10 mouse cellular contexts compared by ENCODE assay signal in genomic region chr19:47526239-47526986, GRCm38 (mm10). TPM values are rescaled to one million over a fixed set of nuclear protein-coding genes. Genes with fewer than 3 reads are reported as not detected.
DNase-seq lines count a peak whose midpoint lies in the region; ATAC-seq lines count a peak whose summit lies in the region.
"Had no signal": no experiment of that assay in that cellular context is flagged by ENCODE, and none has a peak within 500 bp of the region (broad histone marks: within the 10 kb centered on the region; RNA-seq: fewer than 3 reads in every experiment).

No protein-coding gene starts in this region.

- H3K4me3 ChIP-seq in heart, embryonic 10.5 days, result no peak overlapping the region
- no peak overlapping the region for H3K4me3 ChIP-seq in forebrain, embryonic 13.5 days
- H3K4me3 ChIP-seq: forebrain, embryonic 15.5 days had no signal

- no peak overlapping the region for H3K4me2 ChIP-seq in forebrain, embryonic 13.5 days
- H3K4me2 ChIP-seq: forebrain, embryonic 15.5 days; lung, embryonic 14.5 days had no signal

- peak overlapping the region; percentile 32; the same call in 1 of the 2 replicates for H3K27ac ChIP-seq in heart, embryonic 10.5 days
- no peak overlapping the region for H3K27ac ChIP-seq in forebrain, embryonic 13.5 days
- H3K27ac ChIP-seq: forebrain, embryonic 15.5 days had no signal

- H3K4me1 ChIP-seq in heart, embryonic 10.5 days, result peaks cover 5% of the 10 kb centered on the region; the same call in 1 of the 2 replicates
- no peaks in the 10 kb centered on the region for H3K4me1 ChIP-seq in forebrain, embryonic 13.5 days
- H3K4me1 ChIP-seq: forebrain, embryonic 15.5 days had no signal

- no peak overlapping the region for H3K9ac ChIP-seq in forebrain, embryonic 13.5 days
- H3K9ac ChIP-seq: forebrain, embryonic 15.5 days; lung, embryonic 14.5 days had no signal

- peak; percentile 39 for ATAC-seq in CD4-positive, CD25-positive, alpha-beta regulatory T cell, adult 4 months
- ATAC-seq in neutrophil, adult 5-6 weeks (ENCODE audit: extremely low read depth, insufficient number of reproducible peaks, low FRiP score, poor library complexity, severe bottlenecking), result peak; percentile 38; the same call in 1 of the 2 replicates
- ATAC-seq in forebrain, embryonic 13.5 days, result no peak
- ATAC-seq: forebrain, embryonic 15.5 days had no signal

- whole genome bisulfite sequencing in heart, embryonic 10.5 days, result 68% methylated on average over 21 of the region's 21 CpGs
- WGBS in forebrain, embryonic 13.5 days, result 85% methylated on average over 21 of the region's 21 CpGs

- peak; percentile 53 for DNase-seq in kidney, adult 11 months
- DNase-seq in kidney, postnatal 10 days, result no peak
- no peak for DNase-seq in heart, embryonic 10.5 days (ENCODE audit: low spot score)
- no peak for DNase-seq in adrenal gland, adult 8-10 months
- no peak for DNase-seq in urinary bladder, adult 18-20 months (ENCODE audit: low spot score in 2 of 2)
- DNase-seq: lung, embryonic 14.5 days had no signal

- no peaks in the 10 kb centered on the region for H3K9me3 ChIP-seq in heart, embryonic 10.5 days
- no peaks in the 10 kb centered on the region for H3K9me3 ChIP-seq in forebrain, embryonic 13.5 days (replicated peaks)
- H3K9me3 ChIP-seq: forebrain, embryonic 15.5 days had no signal

- H3K27me3 ChIP-seq in heart, embryonic 10.5 days (ENCODE audit: insufficient read depth, poor library complexity, severe bottlenecking), result no peaks in the 10 kb centered on the region
- no peaks in the 10 kb centered on the region for H3K27me3 ChIP-seq in forebrain, embryonic 13.5 days
- H3K27me3 ChIP-seq: forebrain, embryonic 15.5 days had no signal

- H3K36me3 ChIP-seq in heart, embryonic 10.5 days, result peaks cover 70% of the 10 kb centered on the region
- peaks cover 54% of the 10 kb centered on the region for H3K36me3 ChIP-seq in forebrain, embryonic 13.5 days (ENCODE audit: poor library complexity, severe bottlenecking)

RNA-seq across cellular contexts. Expression of gene Stn1, which starts 10.9 kb away (rescaled TPM):
- polyA plus RNA-seq in CD4-positive, CD25-positive, alpha-beta regulatory T cell, adult 4 months (2017; shearing (Covaris generic)), result 10 to 100 TPM; 37.8 to 49.1 TPM
- polyA plus RNA-seq in heart, embryonic 10.5 days (2016; fragmentation: Nextera tagmentation; extraction: Ambion mirVana), result 42.2 and 53.8 TPM in 2 replicates
- total RNA-seq in neutrophil, adult 5-6 weeks (2017), result 25.0 and 26.6 TPM in 2 replicates
- 10 to 100 TPM; 10.3 to 15.5 (median 13.8) TPM for total RNA-seq in adrenal gland, adult 8-10 months (2022)
- 39.0 and 42.2 TPM in 2 replicates for polyA plus RNA-seq in forebrain, embryonic 13.5 days (2015; fragmentation: Nextera tagmentation; extraction: Ambion mirVana)

RNA-seq across cellular contexts. Expression of gene Slk, which starts 53.1 kb away (rescaled TPM):
- polyA plus RNA-seq in CD4-positive, CD25-positive, alpha-beta regulatory T cell, adult 4 months (2017; shearing (Covaris generic)), result 10 to 100 TPM; 16.1 to 17.8 TPM
- 7.8 and 10.1 TPM in 2 replicates for polyA plus RNA-seq in heart, embryonic 10.5 days (2016; fragmentation: Nextera tagmentation; extraction: Ambion mirVana)
- 165 and 167 TPM in 2 replicates for total RNA-seq in neutrophil, adult 5-6 weeks (2017)
- total RNA-seq in adrenal gland, adult 8-10 months (2022), result 10 to 100 TPM; 34.0 to 49.4 (median 39.6) TPM
- 7.8 and 9.1 TPM in 2 replicates for polyA plus RNA-seq in forebrain, embryonic 13.5 days (2015; fragmentation: Nextera tagmentation; extraction: Ambion mirVana)
